Mouse (Mus musculus): ENCODE results near the gene Stx11.

The Stx11 gene

GRCm38 (mm10) chr10:12911981-12912530, 52.0 kb downstream of the Stx11 start:
- DNase-seq = peak in 1 of 2 experiments; percentile 43

GRCm38 (mm10) chr10:12911451-12911850, 52.6 kb downstream of the Stx11 start:
- DNase-seq = no peak

- DNase-seq = no peak
Measured at GRCm38 (mm10) chr10:12909891-12910290, 54.2 kb downstream of the Stx11 start.

GRCm38 (mm10) chr10:12909179-12909578, 54.9 kb downstream of the Stx11 start:
- no peak for DNase-seq

GRCm38 (mm10) chr10:12904140-12904528, 60.0 kb downstream of the Stx11 start:
- DNase-seq = no peak

- no peak for DNase-seq
Measured at GRCm38 (mm10) chr10:12903440-12904139, 60.5 kb downstream of the Stx11 start.

- DNase-seq = no peak
Measured at GRCm38 (mm10) chr10:12899901-12900300, 64.2 kb downstream of the Stx11 start.

- no peak for DNase-seq
Measured at GRCm38 (mm10) chr10:12893339-12893738, 70.8 kb downstream of the Stx11 start.

GRCm38 (mm10) chr10:12888373-12888772, 75.7 kb downstream of the Stx11 start:
- DNase-seq = peak; percentile 50 to 63

Measured in lung, adult 18-20 months (tissue).